Mouse (Mus musculus): Measurements from ENCODE around the gene D930048N14Rik. TPM values are rescaled to one million over a fixed set of nuclear protein-coding genes. Genes with fewer than 3 reads are reported as not detected.

Gene D930048N14Rik
- total and polyA plus RNA-seq, 3 experiments = 0.39 to 2.1 TPM; not detected in 1

DNA sequence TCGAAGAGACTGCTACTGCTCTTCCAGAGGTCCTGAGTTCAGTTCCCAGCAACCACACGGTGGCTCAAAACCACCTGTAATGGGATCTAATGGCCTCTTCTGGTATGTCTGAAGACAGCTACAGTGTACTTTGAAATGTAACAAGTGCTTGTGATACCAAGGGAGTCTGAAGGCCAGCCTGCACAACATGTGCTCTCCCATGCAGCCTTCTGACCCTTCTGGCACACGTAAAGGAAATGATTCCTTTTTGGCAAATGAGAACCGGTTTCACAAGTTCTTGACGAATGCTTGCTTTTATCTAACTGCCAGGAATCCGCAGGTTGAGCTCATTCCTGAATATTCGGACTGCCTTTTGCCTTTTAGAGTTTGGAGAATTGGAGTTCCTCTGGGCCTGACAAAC, 35.6 kb upstream of the D930048N14Rik start:
- Histone ChIP-seq H3K9ac (ENCODE audit: control insufficient read depth, low read depth, low read length, poor library complexity, severe bottlenecking) (peak overlapping the region; percentile 81), H3K4me1 (ENCODE audit: control insufficient read depth in 1 of 2, insufficient read depth in 2 of 2, low read length in 2 of 2) (peaks cover 5 to 25% of the 10 kb centered on the region in 2 experiments), H3K27ac (ENCODE audit: control insufficient read depth, low read depth, low read length) (peak overlapping the region; percentile 83), H3K27me3 (ENCODE audit: control insufficient read depth in 1 of 2, insufficient read depth in 2 of 2, low read length in 2 of 2) (no peaks in the 10 kb centered on the region), H3K79me2 (ENCODE audit: control insufficient read depth, insufficient read depth, low read length, poor library complexity) (peaks cover 8% of the 10 kb centered on the region), H3K9me3 (replicated peaks; ENCODE audit: insufficient read depth, low read length) (no peaks in the 10 kb centered on the region), H3K36me3 (ENCODE audit: control insufficient read depth in 1 of 2, insufficient read depth in 2 of 2, low read length in 2 of 2) (peaks cover 0 to 10% of the 10 kb centered on the region in 2 experiments; a peak in 2 of 4 replicates), H3K4me3 (ENCODE audit: control insufficient read depth in 1 of 2, insufficient read depth in 1 of 2, low read depth in 2 of 2, low read length in 2 of 2) (peak overlapping the region; percentile 71 to 75)
- peak; percentile 69 for DNase-seq (ENCODE audit: low read depth, low spot score)
- TF ChIP-seq SMC3 (IDR thresholded peaks at IDR 0.05; ENCODE audit: low read depth, low read length) (no peak), EP300 (IDR thresholded peaks at IDR 0.05; ENCODE audit: low read depth in 1 of 2, low read length in 2 of 2) (0 out of 4 replicates have a peak, but pooled peaks of 1 of the 2 experiments have one; percentile 17), JUND (IDR thresholded peaks at IDR 0.05; ENCODE audit: low read depth, low read length) (0 out of 2 replicates have a peak, but pooled peaks have one; percentile 13), ZC3H11A (IDR thresholded peaks at IDR 0.05; ENCODE audit: low read depth, low read length) (no peak), MAX (IDR thresholded peaks at IDR 0.05; ENCODE audit: low read length) (peak; percentile 56), MYC (IDR thresholded peaks at IDR 0.05; ENCODE audit: low read depth, low read length) (peak; percentile 68), GABPA (IDR thresholded peaks at IDR 0.05; ENCODE audit: low read depth, low read length) (no peak), POLR2A (IDR thresholded peaks at IDR 0.05; ENCODE audit: control insufficient read depth in 1 of 2, insufficient read depth in 1 of 2, low read depth in 1 of 2, low read length in 2 of 2, poor library complexity in 1 of 2) (no peak)

DNA sequence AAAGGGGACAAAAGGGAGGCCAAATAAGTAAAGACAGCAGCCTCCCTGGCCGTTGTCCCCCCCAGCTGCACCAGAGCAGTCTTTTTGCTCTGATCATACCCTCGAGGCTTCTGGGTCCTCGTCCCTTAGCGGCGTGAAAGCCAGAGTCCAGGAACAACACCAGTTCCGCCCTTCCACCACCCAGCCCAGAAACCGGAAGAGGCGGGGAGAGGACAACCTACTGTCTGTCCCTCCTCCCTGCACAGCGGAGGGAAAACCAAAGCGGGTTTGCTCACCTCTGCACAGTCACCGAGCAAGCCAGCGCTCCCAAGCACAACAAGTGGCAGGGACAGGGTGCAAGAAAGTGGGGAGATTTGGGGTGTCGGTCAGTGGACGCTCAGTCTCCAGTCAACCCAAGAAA, 35.2 kb upstream of the D930048N14Rik start:
- TF ChIP-seq SIN3A (IDR thresholded peaks at IDR 0.05; ENCODE audit: low read length) (peak; percentile 89), UBTF (IDR thresholded peaks at IDR 0.05; ENCODE audit: borderline replicate concordance, insufficient read depth, low read depth, low read length) (no peak), TBP (IDR thresholded peaks at IDR 0.05; ENCODE audit: low read depth, low read length) (peak; percentile 83), POLR2AphosphoS2 (IDR thresholded peaks at IDR 0.05; ENCODE audit: low read length) (peak; percentile 97), NRF1 (IDR thresholded peaks at IDR 0.05; ENCODE audit: insufficient read depth, low read depth, low read length, poor library complexity, severe bottlenecking) (no peak), RAD21 (IDR thresholded peaks at IDR 0.05; ENCODE audit: low read depth, low read length) (no peak), HCFC1 (IDR thresholded peaks at IDR 0.05; ENCODE audit: low read depth, low read length) (peak; percentile 82), MXI1 (IDR thresholded peaks at IDR 0.05; ENCODE audit: low read depth, low read length) (peak; percentile 75; the same call in 1 of the 2 replicates), ZMIZ1 (IDR thresholded peaks at IDR 0.05; ENCODE audit: low read depth, low read length) (peak; percentile 92; the same call in 1 of the 2 replicates), ELF1 (IDR thresholded peaks at IDR 0.05; ENCODE audit: low read depth, low read length) (peak; percentile 98), TCF12 (IDR thresholded peaks at IDR 0.05; ENCODE audit: low read depth, low read length) (peak; percentile 65), CHD2 (IDR thresholded peaks at IDR 0.05; ENCODE audit: low read length) (no peak), ZKSCAN1 (IDR thresholded peaks at IDR 0.05; ENCODE audit: low read depth, low read length) (no peak), NELFE (IDR thresholded peaks at IDR 0.05; ENCODE audit: low read depth, low read length) (peak; percentile 96), POLR2AphosphoS5 (IDR thresholded peaks at IDR 0.05; ENCODE audit: borderline replicate concordance, low read depth, low read length) (peak; percentile 53; the same call in 1 of the 2 replicates), ETS1 (IDR thresholded peaks at IDR 0.05; ENCODE audit: low read depth, low read length) (peak; percentile 31; the same call in 1 of the 2 replicates), POLR2A (IDR thresholded peaks at IDR 0.05; ENCODE audit: control insufficient read depth in 1 of 2, insufficient read depth in 1 of 2, low read depth in 1 of 2, low read length in 2 of 2, poor library complexity in 1 of 2) (peak; percentile 74 to 99; a peak in 3 of 4 replicates)
- Histone ChIP-seq H3K9me3 (replicated peaks; ENCODE audit: insufficient read depth, low read length) (no peaks in the 10 kb centered on the region), H3K4me1 (ENCODE audit: control insufficient read depth in 1 of 2, insufficient read depth in 2 of 2, low read length in 2 of 2) (peaks cover 5 to 25% of the 10 kb centered on the region in 2 experiments), H3K4me3 (ENCODE audit: control insufficient read depth in 1 of 2, insufficient read depth in 1 of 2, low read depth in 2 of 2, low read length in 2 of 2) (peak overlapping the region; percentile 71 to 75), H3K27me3 (ENCODE audit: control insufficient read depth in 1 of 2, insufficient read depth in 2 of 2, low read length in 2 of 2) (no peaks in the 10 kb centered on the region), H3K27ac (ENCODE audit: control insufficient read depth, low read depth, low read length) (peak overlapping the region; percentile 83), H3K36me3 (ENCODE audit: control insufficient read depth in 1 of 2, insufficient read depth in 2 of 2, low read length in 2 of 2) (peaks cover 0 to 10% of the 10 kb centered on the region in 2 experiments; a peak in 2 of 4 replicates), H3K79me2 (ENCODE audit: control insufficient read depth, insufficient read depth, low read length, poor library complexity) (peaks cover 13% of the 10 kb centered on the region), H3K9ac (ENCODE audit: control insufficient read depth, low read depth, low read length, poor library complexity, severe bottlenecking) (peak overlapping the region; percentile 81)
- DNase-seq (ENCODE audit: low read depth, low spot score) = peak; percentile 97
